Mouse (Mus musculus) fat pad, adult 2 months (tissue): ENCODE results near the gene Prg2.

Experiments used
- DNase-seq: peaks from one replicate; pipeline ENCODE4 v3.0.0-alpha.2; 2011; ENCODE audit warnings: low read depth, low spot score; ENCODE audit errors: extremely low read depth

The Prg2 gene

GRCm38 (mm10) chr2:85026178-85026577 lies 45.9 kb downstream of the Prg2 start:
- no peak for DNase-seq

- no peak for DNase-seq
These were observed 47.0 kb downstream of the Prg2 start for GRCm38 (mm10) chr2:85027281-85027680.

- no peak for DNase-seq
These were observed 49.6 kb downstream of the Prg2 start for GRCm38 (mm10) chr2:85029897-85030296.

GRCm38 (mm10) chr2:85030989-85031388 lies 50.7 kb downstream of the Prg2 start:
- DNase-seq, result no peak

GRCm38 (mm10) chr2:85033121-85033520 lies 52.9 kb downstream of the Prg2 start:
- DNase-seq, result no peak
